Mouse (Mus musculus): ENCODE data around the gene Mxi1. TPM values are rescaled to one million over a fixed set of nuclear protein-coding genes. Genes with fewer than 3 reads are reported as not detected.
A peak's percentile ranks its signal among the peaks of the same experiment; 100 is the strongest.

Mxi1 gene
- polyA plus RNA-seq, 1 experiment = 71.8 TPM

DNA sequence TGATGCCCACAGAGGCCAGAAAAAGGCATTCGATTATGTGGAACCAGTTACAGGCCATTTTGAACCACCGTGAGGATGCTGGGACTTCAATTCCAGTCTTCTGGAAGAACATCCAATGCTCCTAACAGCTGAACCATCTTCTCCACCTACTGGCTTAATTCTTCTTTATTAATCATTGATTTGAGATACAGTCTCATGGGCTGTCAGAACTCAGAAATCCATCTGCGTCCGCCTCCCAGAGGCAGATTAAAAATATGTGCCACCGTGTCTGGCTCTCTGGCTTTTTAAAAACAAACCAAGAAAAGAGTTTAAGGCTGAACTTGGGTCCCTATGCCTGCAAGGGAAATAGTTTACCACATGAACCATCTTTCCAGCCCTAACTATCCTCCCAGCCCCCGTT, 65.0 kb downstream of the Mxi1 start:
- H3K4me1 ChIP-seq (ENCODE audit: control insufficient read depth, insufficient read depth, low read length) = no peaks in the 10 kb centered on the region
- no peak overlapping the region for H3K4me3 ChIP-seq (replicated peaks; ENCODE audit: insufficient read depth, low read depth, low read length)
- TF ChIP-seq POLR2A (IDR thresholded peaks at IDR 0.05; ENCODE audit: borderline replicate concordance, insufficient read depth, low read length) (no peak), CTCF (IDR thresholded peaks at IDR 0.05; ENCODE audit: borderline replicate concordance, insufficient read depth, low read depth, low read length) (no peak)
- no peak overlapping the region for H3K27ac ChIP-seq (ENCODE audit: insufficient read depth, low read length)
- no peaks in the 10 kb centered on the region for H3K27me3 ChIP-seq (ENCODE audit: control insufficient read depth, insufficient read depth, low read length)
- peak in 1 of 2 experiments; percentile 7 for DNase-seq
- WGBS = 84% methylated on average over 6 of the region's 6 CpGs

DNA sequence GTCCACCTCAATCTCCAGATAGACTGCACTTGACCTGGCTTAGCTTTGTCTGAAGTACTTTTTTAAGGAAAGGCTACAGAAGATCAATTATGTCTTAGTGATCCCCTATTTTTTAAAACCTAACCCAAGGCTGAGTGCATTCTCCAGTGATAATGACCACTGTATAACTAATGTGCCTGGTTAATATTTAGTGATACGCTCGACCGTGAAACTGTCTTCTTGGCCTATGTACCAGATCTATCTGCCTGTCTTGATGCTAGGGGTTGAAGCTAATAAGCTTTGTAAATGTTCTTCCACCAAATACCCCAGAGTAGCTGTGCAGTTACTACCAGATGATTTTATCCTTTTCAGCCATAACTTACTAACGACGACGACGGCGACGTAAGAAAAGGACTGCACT, 65.5 kb downstream of the Mxi1 start:
- Histone ChIP-seq H3K27ac (ENCODE audit: insufficient read depth, low read length) (no peak overlapping the region), H3K4me3 (replicated peaks; ENCODE audit: insufficient read depth, low read depth, low read length) (no peak overlapping the region), H3K4me1 (ENCODE audit: control insufficient read depth, insufficient read depth, low read length) (no peaks in the 10 kb centered on the region), H3K27me3 (ENCODE audit: control insufficient read depth, insufficient read depth, low read length) (no peaks in the 10 kb centered on the region)
- TF ChIP-seq POLR2A (IDR thresholded peaks at IDR 0.05; ENCODE audit: borderline replicate concordance, insufficient read depth, low read length) (no peak), CTCF (IDR thresholded peaks at IDR 0.05; ENCODE audit: borderline replicate concordance, insufficient read depth, low read depth, low read length) (no peak)
- WGBS = 94% methylated on average over 9 of the region's 9 CpGs
- no peak for DNase-seq

DNA sequence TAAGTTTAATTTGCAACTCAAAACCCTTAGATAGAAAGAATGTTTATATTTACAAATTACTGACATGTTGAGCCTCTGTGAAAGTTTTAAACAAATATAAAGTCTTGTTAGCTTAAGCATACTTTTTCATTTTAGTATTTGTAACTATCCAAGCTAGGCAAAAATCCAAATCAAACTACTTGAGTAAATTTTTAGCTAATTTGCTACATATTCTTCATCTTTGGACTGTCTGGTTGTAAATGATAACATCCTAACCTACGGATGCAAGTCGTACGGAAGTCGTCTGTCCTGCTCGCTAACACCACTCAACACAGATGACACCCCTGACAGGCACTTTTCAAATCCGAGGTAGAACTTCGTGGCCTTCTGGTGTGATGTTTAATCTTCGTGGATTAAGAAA, 67.3 kb downstream of the Mxi1 start:
- Histone ChIP-seq H3K27me3 (ENCODE audit: control insufficient read depth, insufficient read depth, low read length) (no peaks in the 10 kb centered on the region), H3K4me3 (replicated peaks; ENCODE audit: insufficient read depth, low read depth, low read length) (no peak overlapping the region), H3K27ac (ENCODE audit: insufficient read depth, low read length) (no peak overlapping the region), H3K4me1 (ENCODE audit: control insufficient read depth, insufficient read depth, low read length) (no peaks in the 10 kb centered on the region)
- DNase-seq = no peak
- 81% methylated on average over 8 of the region's 8 CpGs for WGBS
- TF ChIP-seq CTCF (IDR thresholded peaks at IDR 0.05; ENCODE audit: borderline replicate concordance, insufficient read depth, low read depth, low read length) (no peak), POLR2A (IDR thresholded peaks at IDR 0.05; ENCODE audit: borderline replicate concordance, insufficient read depth, low read length) (no peak)

DNA sequence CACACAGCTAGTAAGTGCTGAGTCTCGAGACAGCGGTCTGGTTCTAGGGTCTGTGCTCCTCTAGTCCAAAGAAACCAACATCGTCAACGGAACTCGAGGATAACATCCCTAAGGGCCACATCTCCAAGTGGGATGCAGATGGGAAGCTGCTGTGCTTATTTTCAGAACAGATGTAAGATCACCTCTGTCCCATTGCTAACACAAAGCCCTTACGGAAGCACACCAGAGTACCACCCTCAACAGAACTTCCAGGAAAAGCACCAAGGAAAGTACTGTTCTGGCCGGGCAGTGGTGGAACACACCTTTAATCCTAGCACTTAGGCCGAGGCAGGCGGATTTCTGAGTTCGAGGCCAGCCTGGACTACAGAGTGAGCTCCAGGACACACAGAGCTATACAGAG, 68.1 kb downstream of the Mxi1 start:
- TF ChIP-seq CTCF (IDR thresholded peaks at IDR 0.05; ENCODE audit: borderline replicate concordance, insufficient read depth, low read depth, low read length) = no peak
- no peak for TF ChIP-seq POLR2A (IDR thresholded peaks at IDR 0.05; ENCODE audit: borderline replicate concordance, insufficient read depth, low read length)
- no peaks in the 10 kb centered on the region for H3K4me1 ChIP-seq (ENCODE audit: control insufficient read depth, insufficient read depth, low read length)
- H3K27ac ChIP-seq (ENCODE audit: insufficient read depth, low read length) = no peak overlapping the region
- H3K27me3 ChIP-seq (ENCODE audit: control insufficient read depth, insufficient read depth, low read length) = no peaks in the 10 kb centered on the region
- no peak overlapping the region for H3K4me3 ChIP-seq (replicated peaks; ENCODE audit: insufficient read depth, low read depth, low read length)
- peak in 1 of 2 experiments; percentile 8 for DNase-seq
- 86% methylated on average over 10 of the region's 10 CpGs for WGBS

DNA sequence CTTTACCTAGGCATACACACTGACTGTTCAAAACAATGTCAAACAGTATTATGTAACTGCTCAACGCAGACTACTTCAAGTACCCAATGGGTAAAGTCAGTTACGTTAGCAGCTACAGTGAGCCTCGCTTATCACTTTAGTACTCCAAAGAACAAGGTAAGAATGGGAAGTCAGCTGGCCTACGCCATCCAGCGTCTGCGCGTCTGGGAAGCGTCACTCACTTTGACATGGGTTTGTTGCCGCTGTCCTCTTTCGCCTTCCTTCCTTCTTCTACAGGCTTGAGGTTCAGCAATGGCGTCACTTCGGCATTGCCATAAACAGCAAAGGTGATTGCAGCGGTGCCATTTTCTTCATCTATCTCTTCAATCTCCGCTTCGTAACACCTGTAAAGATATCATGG, 73.0 kb downstream of the Mxi1 start:
- no peak overlapping the region for H3K27ac ChIP-seq (ENCODE audit: insufficient read depth, low read length)
- 96% methylated on average over 15 of the region's 15 CpGs for WGBS
- H3K4me3 ChIP-seq (replicated peaks; ENCODE audit: insufficient read depth, low read depth, low read length) = no peak overlapping the region
- H3K4me1 ChIP-seq (ENCODE audit: control insufficient read depth, insufficient read depth, low read length) = no peaks in the 10 kb centered on the region; the same call in 1 of the 2 replicates
- no peaks in the 10 kb centered on the region for H3K27me3 ChIP-seq (ENCODE audit: control insufficient read depth, insufficient read depth, low read length)
- DNase-seq = peak in 1 of 2 experiments; percentile 4
- TF ChIP-seq POLR2A (IDR thresholded peaks at IDR 0.05; ENCODE audit: borderline replicate concordance, insufficient read depth, low read length) = no peak
- TF ChIP-seq CTCF (IDR thresholded peaks at IDR 0.05; ENCODE audit: borderline replicate concordance, insufficient read depth, low read depth, low read length) = no peak

DNA sequence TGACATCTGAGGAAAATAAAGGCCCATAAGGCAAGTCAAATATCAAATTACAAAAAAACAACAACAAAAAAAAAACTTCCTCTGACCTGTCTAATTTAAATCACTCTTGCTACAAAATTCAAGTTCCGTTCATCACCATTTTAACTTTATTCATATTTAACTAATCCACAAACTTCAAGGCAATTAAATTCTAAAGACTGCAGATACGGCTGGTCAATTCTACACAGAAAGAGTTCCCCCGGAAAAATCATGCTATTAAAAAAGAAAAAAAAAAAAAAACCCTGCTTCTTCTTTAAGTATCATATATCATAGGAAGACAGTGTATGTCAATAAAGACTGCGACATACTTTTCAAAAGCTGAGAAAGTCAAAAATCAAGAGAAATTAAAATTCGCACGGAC, 79.1 kb downstream of the Mxi1 start:
- DNase-seq = no peak
- WGBS = 14% methylated on average over 6 of the region's 6 CpGs
- H3K27me3 ChIP-seq (ENCODE audit: control insufficient read depth, insufficient read depth, low read length) = no peaks in the 10 kb centered on the region
- no peak overlapping the region for H3K27ac ChIP-seq (ENCODE audit: insufficient read depth, low read length)
- H3K4me1 ChIP-seq (ENCODE audit: control insufficient read depth, insufficient read depth, low read length) = peaks cover 7% of the 10 kb centered on the region; the same call in 1 of the 2 replicates
- peak overlapping the region; percentile 63 for H3K4me3 ChIP-seq (replicated peaks; ENCODE audit: insufficient read depth, low read depth, low read length)
- no peak for TF ChIP-seq CTCF (IDR thresholded peaks at IDR 0.05; ENCODE audit: borderline replicate concordance, insufficient read depth, low read depth, low read length)

DNA sequence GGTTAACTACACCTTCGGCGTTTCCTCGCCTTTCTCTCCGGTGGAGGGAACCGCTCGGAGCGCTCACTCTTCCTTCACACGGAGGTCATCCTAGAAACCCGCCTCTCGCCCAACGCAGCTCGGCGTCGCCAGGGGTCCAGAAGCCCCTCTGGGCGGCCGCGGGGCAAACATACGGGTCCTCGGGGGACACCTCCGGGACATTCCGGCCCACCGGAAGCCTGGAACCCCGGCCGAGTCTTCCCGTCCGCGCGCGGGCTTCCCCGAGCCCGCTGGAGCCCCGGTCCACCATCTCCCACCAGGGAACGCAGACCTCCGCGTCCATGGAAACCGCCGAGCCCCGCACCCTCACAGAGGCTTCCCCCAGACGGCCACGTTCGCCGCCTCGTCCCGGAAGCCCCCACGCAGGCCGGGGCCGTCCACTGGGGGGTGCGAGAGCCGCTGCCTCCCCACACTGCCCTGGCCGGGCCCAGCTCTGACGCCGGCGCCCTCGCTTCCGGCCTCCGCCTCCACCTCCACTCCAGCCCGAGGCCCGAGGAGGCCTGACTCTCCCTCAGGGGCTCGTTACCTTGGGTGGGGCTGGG, 79.6 kb downstream of the Mxi1 start:
- Histone ChIP-seq H3K4me3 (replicated peaks; ENCODE audit: insufficient read depth, low read depth, low read length) (peak overlapping the region; percentile 63), H3K27me3 (ENCODE audit: control insufficient read depth, insufficient read depth, low read length) (no peaks in the 10 kb centered on the region), H3K4me1 (ENCODE audit: control insufficient read depth, insufficient read depth, low read length) (peaks cover 7% of the 10 kb centered on the region; the same call in 1 of the 2 replicates), H3K27ac (ENCODE audit: insufficient read depth, low read length) (peak overlapping the region; percentile 73)
- TF ChIP-seq POLR2A (IDR thresholded peaks at IDR 0.05; ENCODE audit: borderline replicate concordance, insufficient read depth, low read length) = no peak
- TF ChIP-seq CTCF (IDR thresholded peaks at IDR 0.05; ENCODE audit: borderline replicate concordance, insufficient read depth, low read depth, low read length) = no peak
- 1% methylated on average over 59 of the region's 59 CpGs for WGBS
- no peak for DNase-seq

DNA sequence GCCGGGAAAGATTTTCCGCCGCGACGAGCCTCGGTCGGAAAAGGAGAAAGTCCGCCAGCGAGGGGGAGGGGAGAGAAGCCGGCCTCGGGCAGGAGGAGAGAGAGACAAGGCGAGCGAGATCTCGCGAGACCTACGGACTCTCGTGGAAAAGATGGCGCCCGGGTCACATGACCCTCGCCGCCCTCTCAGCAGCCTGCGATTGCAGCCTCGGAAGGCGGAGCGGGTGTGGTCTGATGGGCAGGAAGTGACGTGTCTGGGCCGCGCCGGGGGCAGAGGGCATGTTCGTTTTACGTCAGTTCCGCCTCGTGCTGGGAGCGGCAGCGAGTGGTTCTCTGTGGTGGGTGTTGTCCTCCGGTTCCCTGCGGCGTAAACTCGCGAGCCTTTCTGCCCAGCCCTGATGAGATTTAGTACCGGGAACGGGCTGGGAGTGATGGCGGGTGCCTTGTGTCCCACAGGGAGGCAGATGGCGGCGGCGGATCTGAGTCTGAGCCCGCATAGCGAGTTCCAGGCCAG, 80.2 kb downstream of the Mxi1 start, which contains the start of gene Smndc1:
Gene Smndc1, minus strand, starts transcription at position 84 of the 513 bp plus-strand sequence.
- 1% methylated on average over 48 of the region's 48 CpGs for WGBS
- peak; percentile 99 to 100 for DNase-seq
- Histone ChIP-seq H3K4me3 (replicated peaks; ENCODE audit: insufficient read depth, low read depth, low read length) (peak within 1 kb of the TSS; percentile 75), H3K27me3 (ENCODE audit: control insufficient read depth, insufficient read depth, low read length) (no peaks in the 10 kb centered on the region), H3K27ac (ENCODE audit: insufficient read depth, low read length) (peak within 1 kb of the TSS; percentile 73), H3K4me1 (ENCODE audit: control insufficient read depth, insufficient read depth, low read length) (peaks cover 9% of the 10 kb centered on the region; the same call in 1 of the 2 replicates)
- TF ChIP-seq POLR2A (IDR thresholded peaks at IDR 0.05; ENCODE audit: borderline replicate concordance, insufficient read depth, low read length) = peak; percentile 88; the same call in 1 of the 2 replicates
- no peak for TF ChIP-seq CTCF (IDR thresholded peaks at IDR 0.05; ENCODE audit: borderline replicate concordance, insufficient read depth, low read depth, low read length)
